Mouse (Mus musculus) ES-Bruce4 (cell line): ENCODE results near the gene Rsg1. TPM values are rescaled to one million over a fixed set of nuclear protein-coding genes. Genes with fewer than 3 reads are reported as not detected.

Experiments
- H3K27ac ChIP-seq: 2 replicates; pipeline ENCODE4 v1.5.1; 2012; ENCODE audit warnings: low read length, inconsistent platforms; ENCODE audit not compliant: insufficient read depth
- H3K27me3 ChIP-seq: 2 replicates; pipeline ENCODE4 v1.6.1; 2012; ENCODE audit warnings: mild to moderate bottlenecking, low read length, inconsistent platforms; ENCODE audit not compliant: control insufficient read depth, poor library complexity, insufficient read depth, severe bottlenecking
- H3K36me3 ChIP-seq: 2 replicates; pipeline ENCODE4 v1.6.1; 2012; ENCODE audit warnings: inconsistent platforms, mild to moderate bottlenecking, low read length, moderate library complexity; ENCODE audit not compliant: control insufficient read depth, poor library complexity, insufficient read depth, severe bottlenecking
- H3K4me1 ChIP-seq: one replicate; pipeline ENCODE4 v1.8.1; 2011; ENCODE audit warnings: low read length; ENCODE audit not compliant: control insufficient read depth, insufficient read depth
- H3K4me3 ChIP-seq: 2 replicates; pipeline ENCODE4 v1.5.1; 2011; ENCODE audit warnings: low read depth, mild to moderate bottlenecking, low read length
- H3K9ac ChIP-seq: 2 replicates; pipeline ENCODE4 v1.6.1; 2012; ENCODE audit warnings: low read depth, mild to moderate bottlenecking, inconsistent platforms; ENCODE audit not compliant: poor library complexity, severe bottlenecking
- H3K9me3 ChIP-seq: replicated peaks from 2 replicates; pipeline ENCODE4 v1.6.1; 2012; ENCODE audit warnings: mild to moderate bottlenecking, low read length, inconsistent platforms; ENCODE audit not compliant: control insufficient read depth, poor library complexity, insufficient read depth, severe bottlenecking
- CTCF ChIP-seq: IDR thresholded peaks from one replicate; pipeline ENCODE4 v1.8.1; 2011; ENCODE audit warnings: low read depth, low read length
- EP300 ChIP-seq: IDR thresholded peaks from 2 replicates; pipeline ENCODE4 v1.6.1; 2011; ENCODE audit warnings: low read depth, low read length; ENCODE audit not compliant: insufficient read depth
- POLR2A ChIP-seq: IDR thresholded peaks from one replicate; pipeline ENCODE4 v1.8.1; 2011; ENCODE audit warnings: low read length; ENCODE audit not compliant: insufficient read depth
- polyA plus RNA-seq: library from polyadenylated mRNA; stranded (reverse); fragments of >200 nt; gene quantifications from 2 replicates; pipeline ENCODE4 v1.2.4, GENCODE M21; 2011; ENCODE audit warnings: low read depth; ENCODE audit not compliant: missing spikeins, insufficient read depth, insufficient read length

The Rsg1 gene
- 1.6 and 2.8 TPM in 2 replicates for polyA plus RNA-seq

DNA sequence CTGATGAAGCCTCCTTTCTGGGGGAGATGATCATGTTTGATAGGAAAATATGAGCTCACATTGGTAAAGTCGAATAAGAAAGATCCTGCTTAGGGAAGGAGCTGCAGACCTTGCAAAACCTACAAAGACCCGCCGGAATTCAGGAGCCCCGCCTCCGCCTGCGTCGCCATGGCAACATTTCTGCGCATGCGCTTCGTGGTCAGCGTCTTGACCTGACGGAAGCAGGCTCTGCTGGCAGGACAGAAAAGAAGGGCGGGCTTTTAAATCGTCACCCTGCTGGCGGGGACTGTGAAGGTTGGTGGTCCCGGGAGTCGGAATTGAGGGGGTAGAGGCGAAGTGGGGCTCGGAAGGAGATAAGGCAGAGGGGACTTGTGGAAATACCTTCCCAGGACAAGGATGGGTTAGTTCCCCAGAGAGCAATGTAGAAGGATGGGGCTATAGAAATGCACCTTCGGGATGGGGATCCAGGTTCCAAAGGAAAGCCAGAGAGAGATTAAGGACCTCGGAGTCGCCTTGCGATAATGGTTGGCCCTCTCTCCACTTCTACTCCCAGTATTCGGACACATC, at the start of gene Rsg1:
TSS of gene Rsg1 (plus strand) at position 187 of the 567 bp plus-strand sequence.
- H3K36me3 ChIP-seq = no peaks in the 10 kb centered on the region
- H3K4me1 ChIP-seq = no peaks in the 10 kb centered on the region
- peak within 1 kb of the TSS; percentile 76 for H3K4me3 ChIP-seq
- H3K9me3 ChIP-seq = no peaks in the 10 kb centered on the region
- no peaks in the 10 kb centered on the region for H3K27me3 ChIP-seq
- no peak for TF ChIP-seq POLR2A
- no peak for TF ChIP-seq CTCF
- no peak for TF ChIP-seq EP300
- no peak within 1 kb of the TSS for H3K27ac ChIP-seq
- H3K9ac ChIP-seq = peak within 1 kb of the TSS; percentile 17

DNA sequence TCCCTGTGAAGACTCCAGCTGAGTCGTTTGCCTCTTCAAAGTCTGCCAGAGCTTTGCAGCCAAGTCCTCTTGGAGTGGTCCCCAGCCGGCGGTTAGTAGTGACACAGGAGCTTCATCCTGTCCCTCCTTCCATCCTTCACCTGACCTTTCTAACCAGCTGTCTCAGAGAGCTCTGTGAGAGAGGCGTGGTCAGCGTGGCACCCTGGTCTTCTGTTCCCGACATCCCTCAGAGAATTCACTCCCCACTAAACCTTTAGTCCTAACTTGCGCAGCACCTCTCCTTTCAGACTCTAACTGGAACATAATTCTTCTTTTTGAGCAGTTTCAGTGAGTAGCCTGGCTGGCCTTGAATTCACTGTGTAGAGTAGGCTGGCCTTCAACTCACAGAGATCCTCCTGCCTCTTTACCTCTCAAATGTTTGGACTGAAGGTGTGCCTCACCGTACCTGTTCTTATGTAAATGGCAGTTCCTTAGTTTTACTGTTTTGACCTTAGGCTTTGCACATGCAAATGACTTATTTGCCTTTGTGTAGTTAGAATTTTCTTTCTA, 47.9 kb upstream of the Rsg1 start:
- H3K36me3 ChIP-seq = peaks cover 15% of the 10 kb centered on the region
- TF ChIP-seq EP300 (peak; percentile 96), CTCF (no peak)
- H3K9ac ChIP-seq = peak overlapping the region; percentile 66

DNA sequence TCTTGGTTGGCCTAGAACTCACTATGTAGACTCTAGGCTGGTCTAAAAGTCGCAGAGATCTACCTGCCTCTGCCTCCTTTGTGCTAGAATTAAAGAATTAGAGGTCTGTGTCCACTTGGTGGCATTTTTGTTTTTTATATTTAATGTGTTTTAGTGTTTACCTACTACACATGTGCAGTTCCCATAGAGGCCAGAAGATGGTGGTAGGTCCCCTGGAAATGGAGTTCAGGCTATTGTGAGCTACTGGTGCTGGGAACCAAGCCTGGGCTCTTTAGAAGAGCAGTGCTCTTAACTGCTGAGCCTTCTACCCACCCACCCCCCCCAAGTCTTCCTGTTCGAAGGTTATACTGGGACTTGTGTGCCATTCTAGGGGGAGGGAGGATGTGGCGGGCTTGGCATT, 46.6 kb upstream of the Rsg1 start:
- TF ChIP-seq CTCF (no peak), POLR2A (no peak), EP300 (no peak)
- no peak overlapping the region for H3K9ac ChIP-seq
- H3K9me3 ChIP-seq = no peaks in the 10 kb centered on the region
- no peak overlapping the region for H3K4me3 ChIP-seq
- H3K36me3 ChIP-seq = peaks cover 28% of the 10 kb centered on the region
- no peaks in the 10 kb centered on the region for H3K27me3 ChIP-seq
- H3K27ac ChIP-seq = peak overlapping the region; percentile 99
- H3K4me1 ChIP-seq = peaks cover 4% of the 10 kb centered on the region

More for the DNA sequence above, 47.9 kb upstream of the Rsg1 start:
- H3K27ac ChIP-seq = peak overlapping the region; percentile 100
- no peaks in the 10 kb centered on the region for H3K9me3 ChIP-seq
- no peaks in the 10 kb centered on the region for H3K27me3 ChIP-seq
- H3K4me3 ChIP-seq = peak overlapping the region; percentile 58
- peaks cover 6% of the 10 kb centered on the region for H3K4me1 ChIP-seq

GRCm38 (mm10) chr4:141172121-141172520, 41.6 kb upstream of the Rsg1 start:
- Histone ChIP-seq H3K9ac (no peak overlapping the region), H3K9me3 (no peaks in the 10 kb centered on the region), H3K36me3 (peaks cover 32% of the 10 kb centered on the region), H3K4me3 (no peak overlapping the region), H3K27me3 (no peaks in the 10 kb centered on the region), H3K4me1 (peaks cover 2% of the 10 kb centered on the region), H3K27ac (no peak overlapping the region)
- TF ChIP-seq EP300 (no peak), POLR2A (no peak), CTCF (no peak)

GRCm38 (mm10) chr4:141175783-141176182, 38.0 kb upstream of the Rsg1 start:
- H3K4me1 ChIP-seq = no peaks in the 10 kb centered on the region

GRCm38 (mm10) chr4:141176328-141176838, 37.4 kb upstream of the Rsg1 start:
- no peaks in the 10 kb centered on the region for H3K27me3 ChIP-seq
- H3K9ac ChIP-seq = no peak overlapping the region
- no peaks in the 10 kb centered on the region for H3K9me3 ChIP-seq
- no peaks in the 10 kb centered on the region for H3K4me1 ChIP-seq
- H3K27ac ChIP-seq = no peak overlapping the region
- no peak overlapping the region for H3K4me3 ChIP-seq
- peaks cover 16% of the 10 kb centered on the region for H3K36me3 ChIP-seq
- TF ChIP-seq EP300 (no peak), CTCF (no peak), POLR2A (no peak)

More at GRCm38 (mm10) chr4:141175783-141176182, 38.0 kb upstream of the Rsg1 start:
- peaks cover 22% of the 10 kb centered on the region for H3K36me3 ChIP-seq
- H3K27ac ChIP-seq = no peak overlapping the region
- H3K4me3 ChIP-seq = no peak overlapping the region
- TF ChIP-seq CTCF (no peak), EP300 (no peak), POLR2A (no peak)
- H3K9ac ChIP-seq = no peak overlapping the region
- H3K27me3 ChIP-seq = no peaks in the 10 kb centered on the region
- no peaks in the 10 kb centered on the region for H3K9me3 ChIP-seq
